Mouse (Mus musculus): ENCODE measurements around the gene Olfr487. TPM values are rescaled to one million over a fixed set of nuclear protein-coding genes. Genes with fewer than 3 reads are reported as not detected.
"Not testable (repeated sequence)": the region's sequence is repeated elsewhere in the genome, so short reads cannot be mapped to it uniquely, and the experiment has no call there.

Olfr487 gene
- total and polyA plus RNA-seq, 2 experiments from 2014 or later, result not detected

- not testable (repeated sequence) for H3K9ac ChIP-seq (replicated peaks; ENCODE audit: low read depth, low read length); DNase-seq (ENCODE audit: low spot score); ATAC-seq (ENCODE audit: insufficient read depth, low read depth); H3K4me3 ChIP-seq (ENCODE audit: low read depth, low read length); H3K9me3 ChIP-seq (replicated peaks; ENCODE audit: control insufficient read depth, low read length); H3K4me1 ChIP-seq (ENCODE audit: control insufficient read depth, insufficient read depth); H3K27me3 ChIP-seq (ENCODE audit: control insufficient read depth, insufficient read depth, low read length); H3K27ac ChIP-seq (ENCODE audit: low read depth); H3K4me2 ChIP-seq (ENCODE audit: low read depth, low read length); H3K36me3 ChIP-seq (replicated peaks; ENCODE audit: control insufficient read depth, insufficient read depth, low read length)
- 62% methylated on average over 3 of the region's 3 CpGs for whole genome bisulfite sequencing
Measured at GRCm38 (mm10) chr7:108184401-108184800, 30.0 kb downstream of the Olfr487 start.

GRCm38 (mm10) chr7:108172642-108173041, 41.8 kb downstream of the Olfr487 start, which contains the start of gene Olfr486:
TSS of gene Olfr486 (minus strand) at chr7:108172742.
- not testable (repeated sequence) for DNase-seq (ENCODE audit: low spot score)

GRCm38 (mm10) chr7:108159771-108160170, 54.7 kb downstream of the Olfr487 start, which contains the start of gene Olfr485:
TSS of gene Olfr485 (minus strand) at chr7:108159871.
- TF ChIP-seq EP300 (IDR thresholded peaks at IDR 0.05; ENCODE audit: low read depth), result no peak
- ATAC-seq (ENCODE audit: insufficient read depth, low read depth) (no peak), DNase-seq (ENCODE audit: low spot score) (no peak)
- no peaks in the 10 kb centered on the region for H3K9me3 ChIP-seq (replicated peaks; ENCODE audit: control insufficient read depth, low read length)
- H3K4me2 ChIP-seq (ENCODE audit: low read depth, low read length), result no peak within 1 kb of the TSS
- H3K4me3 ChIP-seq (ENCODE audit: low read depth, low read length), result no peak within 1 kb of the TSS
- no peaks in the 10 kb centered on the region for H3K4me1 ChIP-seq (ENCODE audit: control insufficient read depth, insufficient read depth)
- H3K36me3 ChIP-seq (replicated peaks; ENCODE audit: control insufficient read depth, insufficient read depth, low read length), result no peaks in the 10 kb centered on the region
- H3K9ac ChIP-seq (replicated peaks; ENCODE audit: low read depth, low read length), result no peak within 1 kb of the TSS
- no peak within 1 kb of the TSS for H3K27ac ChIP-seq (ENCODE audit: low read depth)
- no peaks in the 10 kb centered on the region for H3K27me3 ChIP-seq (ENCODE audit: control insufficient read depth, insufficient read depth, low read length)

More at GRCm38 (mm10) chr7:108172642-108173041, 41.8 kb downstream of the Olfr487 start, which contains the start of gene Olfr486:
- not testable (repeated sequence) for H3K36me3 ChIP-seq (replicated peaks; ENCODE audit: control insufficient read depth, insufficient read depth, low read length); ATAC-seq (ENCODE audit: insufficient read depth, low read depth); H3K27ac ChIP-seq (ENCODE audit: low read depth); H3K27me3 ChIP-seq (ENCODE audit: control insufficient read depth, insufficient read depth, low read length); H3K4me3 ChIP-seq (ENCODE audit: low read depth, low read length); H3K9ac ChIP-seq (replicated peaks; ENCODE audit: low read depth, low read length); H3K9me3 ChIP-seq (replicated peaks; ENCODE audit: control insufficient read depth, low read length); H3K4me2 ChIP-seq (ENCODE audit: low read depth, low read length); H3K4me1 ChIP-seq (ENCODE audit: control insufficient read depth, insufficient read depth)
- 84% methylated on average over 1 of the region's 1 CpGs for WGBS

Other genes starting within 250 kb of the Olfr487 start
- not detected in 2 replicates for gene Olfr476, start 249.8 kb downstream of the Olfr487 start, total RNA-seq (2014; rRNA removed; ENCODE audit: low replicate concordance)
- not detected in 2 replicates for gene Olfr476, start 249.8 kb downstream of the Olfr487 start, polyA plus RNA-seq (2015; fragmentation: Nextera tagmentation; extraction: Ambion mirVana)
- gene Olfr477, start 227.9 kb downstream of the Olfr487 start, total RNA-seq (2014; rRNA removed; ENCODE audit: low replicate concordance), result not detected in 2 replicates
- gene Olfr477, start 227.9 kb downstream of the Olfr487 start, polyA plus RNA-seq (2015; fragmentation: Nextera tagmentation; extraction: Ambion mirVana), result not detected in 2 replicates
- not detected in 2 replicates for gene Olfr478, start 180.6 kb downstream of the Olfr487 start, total RNA-seq (2014; rRNA removed; ENCODE audit: low replicate concordance)
- not detected in 2 replicates for gene Olfr478, start 180.6 kb downstream of the Olfr487 start, polyA plus RNA-seq (2015; fragmentation: Nextera tagmentation; extraction: Ambion mirVana)
- not detected in 2 replicates for gene Olfr479, start 163.9 kb downstream of the Olfr487 start, total RNA-seq (2014; rRNA removed; ENCODE audit: low replicate concordance)
- gene Olfr479, start 163.9 kb downstream of the Olfr487 start, polyA plus RNA-seq (2015; fragmentation: Nextera tagmentation; extraction: Ambion mirVana), result not detected in 2 replicates
- gene Olfr480, start 147.3 kb downstream of the Olfr487 start, total RNA-seq (2014; rRNA removed; ENCODE audit: low replicate concordance), result not detected in 2 replicates
- not detected in 2 replicates for gene Olfr480, start 147.3 kb downstream of the Olfr487 start, polyA plus RNA-seq (2015; fragmentation: Nextera tagmentation; extraction: Ambion mirVana)
- gene Olfr481, start 134.8 kb downstream of the Olfr487 start, total RNA-seq (2014; rRNA removed; ENCODE audit: low replicate concordance), result not detected in 2 replicates
- gene Olfr481, start 134.8 kb downstream of the Olfr487 start, polyA plus RNA-seq (2015; fragmentation: Nextera tagmentation; extraction: Ambion mirVana), result not detected in 2 replicates
- not detected in 2 replicates for gene Olfr482, start 117.0 kb downstream of the Olfr487 start, total RNA-seq (2014; rRNA removed; ENCODE audit: low replicate concordance)
- gene Olfr482, start 117.0 kb downstream of the Olfr487 start, polyA plus RNA-seq (2015; fragmentation: Nextera tagmentation; extraction: Ambion mirVana), result 0.05 TPM in 1 of 2 replicates, not detected in the other
- not detected in 2 replicates for gene Olfr483, start 113.8 kb downstream of the Olfr487 start, total RNA-seq (2014; rRNA removed; ENCODE audit: low replicate concordance)
- not detected in 2 replicates for gene Olfr483, start 113.8 kb downstream of the Olfr487 start, polyA plus RNA-seq (2015; fragmentation: Nextera tagmentation; extraction: Ambion mirVana)
- not detected in 2 replicates for gene Olfr484, start 87.2 kb downstream of the Olfr487 start, total RNA-seq (2014; rRNA removed; ENCODE audit: low replicate concordance)
- gene Olfr484, start 87.2 kb downstream of the Olfr487 start, polyA plus RNA-seq (2015; fragmentation: Nextera tagmentation; extraction: Ambion mirVana), result not detected in 2 replicates
- not detected in 2 replicates for gene Olfr485, start 54.8 kb downstream of the Olfr487 start, total RNA-seq (2014; rRNA removed; ENCODE audit: low replicate concordance)
- gene Olfr485, start 54.8 kb downstream of the Olfr487 start, polyA plus RNA-seq (2015; fragmentation: Nextera tagmentation; extraction: Ambion mirVana), result not detected in 2 replicates
- gene Olfr486, start 41.9 kb downstream of the Olfr487 start, total RNA-seq (2014; rRNA removed; ENCODE audit: low replicate concordance), result not detected in 2 replicates
- gene Olfr486, start 41.9 kb downstream of the Olfr487 start, polyA plus RNA-seq (2015; fragmentation: Nextera tagmentation; extraction: Ambion mirVana), result not detected in 2 replicates
- gene Olfr488, start 43.7 kb upstream of the Olfr487 start, total RNA-seq (2014; rRNA removed; ENCODE audit: low replicate concordance), result not detected in 2 replicates
- gene Olfr488, start 43.7 kb upstream of the Olfr487 start, polyA plus RNA-seq (2015; fragmentation: Nextera tagmentation; extraction: Ambion mirVana), result not detected in 2 replicates
- not detected in 2 replicates for gene Olfr490, start 74.3 kb upstream of the Olfr487 start, total RNA-seq (2014; rRNA removed; ENCODE audit: low replicate concordance)
- not detected in 2 replicates for gene Olfr490, start 74.3 kb upstream of the Olfr487 start, polyA plus RNA-seq (2015; fragmentation: Nextera tagmentation; extraction: Ambion mirVana)
- gene Olfr491, start 98.8 kb upstream of the Olfr487 start, total RNA-seq (2014; rRNA removed; ENCODE audit: low replicate concordance), result not detected in 2 replicates
- gene Olfr491, start 98.8 kb upstream of the Olfr487 start, polyA plus RNA-seq (2015; fragmentation: Nextera tagmentation; extraction: Ambion mirVana), result not detected in 2 replicates
- gene Olfr492, start 109.0 kb upstream of the Olfr487 start, total RNA-seq (2014; rRNA removed; ENCODE audit: low replicate concordance), result not detected in 2 replicates
- not detected in 2 replicates for gene Olfr492, start 109.0 kb upstream of the Olfr487 start, polyA plus RNA-seq (2015; fragmentation: Nextera tagmentation; extraction: Ambion mirVana)
- not detected in 2 replicates for gene Olfr493, start 132.3 kb upstream of the Olfr487 start, total RNA-seq (2014; rRNA removed; ENCODE audit: low replicate concordance)
- gene Olfr493, start 132.3 kb upstream of the Olfr487 start, polyA plus RNA-seq (2015; fragmentation: Nextera tagmentation; extraction: Ambion mirVana), result not detected in 2 replicates
- gene Olfr494, start 150.7 kb upstream of the Olfr487 start, total RNA-seq (2014; rRNA removed; ENCODE audit: low replicate concordance), result not detected in 2 replicates
- gene Olfr494, start 150.7 kb upstream of the Olfr487 start, polyA plus RNA-seq (2015; fragmentation: Nextera tagmentation; extraction: Ambion mirVana), result not detected in 2 replicates
- gene Olfr495, start 178.5 kb upstream of the Olfr487 start, total RNA-seq (2014; rRNA removed; ENCODE audit: low replicate concordance), result not detected in 2 replicates
- not detected in 2 replicates for gene Olfr495, start 178.5 kb upstream of the Olfr487 start, polyA plus RNA-seq (2015; fragmentation: Nextera tagmentation; extraction: Ambion mirVana)
- not detected in 2 replicates for gene Olfr497, start 205.8 kb upstream of the Olfr487 start, total RNA-seq (2014; rRNA removed; ENCODE audit: low replicate concordance)
- gene Olfr497, start 205.8 kb upstream of the Olfr487 start, polyA plus RNA-seq (2015; fragmentation: Nextera tagmentation; extraction: Ambion mirVana), result not detected in 2 replicates